Mouse (Mus musculus) spleen, adult 2 months (tissue): ENCODE data around the gene Usp45.

ENCODE experiments used
- CTCF ChIP-seq: fragments of 200-500 bp; IDR thresholded peaks from 2 replicates; pipeline ENCODE4 v1.5.1; 2011; ENCODE audit warnings: mild to moderate bottlenecking, inconsistent platforms; ENCODE audit not compliant: insufficient read depth, insufficient read length, insufficient replicate concordance; ENCODE audit errors: extremely low read depth
- POLR2A ChIP-seq: fragments of 200-500 bp; IDR thresholded peaks from 2 replicates; pipeline ENCODE4 v1.6.1; 2011; ENCODE audit warnings: low read depth, low read length, inconsistent platforms

GRCm38 (mm10) chr4:21878776-21879175 is 111.8 kb downstream of the Usp45 start:
- TF ChIP-seq CTCF (no peak), POLR2A (no peak)
